Mouse (Mus musculus): ENCODE measurements around the gene Myh14. TPM values are rescaled to one million over a fixed set of nuclear protein-coding genes. Genes with fewer than 3 reads are reported as not detected.

Myh14 gene
- polyA plus RNA-seq, 1 experiment from 2014 or later, result 33.6 TPM

DNA sequence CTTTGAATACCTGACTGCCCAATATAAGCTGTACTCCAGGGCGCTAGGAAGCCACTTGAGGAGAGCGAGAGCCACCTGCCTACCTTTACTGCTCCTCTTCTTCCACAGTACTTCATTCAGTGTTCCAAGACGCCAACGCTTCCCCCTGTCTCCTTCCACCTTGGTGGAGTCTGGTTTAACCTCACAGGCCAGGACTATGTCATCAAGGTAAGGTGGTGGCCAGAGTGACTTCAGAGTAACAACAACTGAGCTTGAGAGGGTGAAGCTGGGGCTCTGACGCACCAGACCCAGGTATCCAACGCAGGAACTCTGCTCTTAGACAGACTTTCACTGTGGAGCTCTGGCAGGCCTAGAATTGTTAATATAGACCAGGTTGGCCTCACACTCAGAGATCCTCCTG, 85.0 kb downstream of the Myh14 start:
- Histone ChIP-seq H3K27ac (ENCODE audit: low read depth) (no peak overlapping the region), H3K4me2 (no peak overlapping the region), H3K9me3 (ENCODE audit: low read depth, low read length) (no peaks in the 10 kb centered on the region), H3K4me3 (ENCODE audit: low read depth, low read length) (no peak overlapping the region), H3K4me1 (ENCODE audit: insufficient read depth) (0 out of 2 replicates have a peak, but pooled peaks cover 2% of the 10 kb centered on the region), H3K9ac (no peak overlapping the region), H3K36me3 (ENCODE audit: insufficient read depth) (no peaks in the 10 kb centered on the region), H3K27me3 (ENCODE audit: insufficient read depth, low read length) (peaks cover 52% of the 10 kb centered on the region)
- no peak for TF ChIP-seq CTCF (IDR thresholded peaks at IDR 0.05; ENCODE audit: low read depth)
- DNase-seq (no peak), ATAC-seq (ENCODE audit: insufficient read depth) (no peak)
- WGBS, result 81% methylated on average over 6 of the region's 6 CpGs

DNA sequence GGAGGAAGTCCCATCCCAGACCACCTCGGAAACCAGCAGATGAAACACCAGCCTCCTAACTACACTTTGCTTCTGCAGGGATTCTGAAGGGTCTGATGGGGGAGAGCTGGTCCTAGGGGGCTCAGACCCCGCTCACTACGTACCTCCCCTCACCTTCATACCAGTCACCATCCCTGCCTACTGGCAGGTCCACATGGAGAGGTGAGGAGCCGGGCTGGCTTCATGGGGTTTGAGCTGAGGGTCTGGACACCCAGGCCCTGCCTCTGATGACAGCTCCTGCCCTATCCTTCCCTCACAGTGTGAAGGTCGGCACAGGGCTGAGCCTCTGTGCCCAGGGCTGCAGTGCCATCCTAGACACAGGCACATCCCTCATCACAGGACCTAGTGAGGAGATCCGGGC, 85.7 kb downstream of the Myh14 start:
- TF ChIP-seq CTCF (IDR thresholded peaks at IDR 0.05; ENCODE audit: low read depth), result no peak
- H3K4me2 ChIP-seq, result no peak overlapping the region
- 75% methylated on average over 6 of the region's 6 CpGs for WGBS

DNA sequence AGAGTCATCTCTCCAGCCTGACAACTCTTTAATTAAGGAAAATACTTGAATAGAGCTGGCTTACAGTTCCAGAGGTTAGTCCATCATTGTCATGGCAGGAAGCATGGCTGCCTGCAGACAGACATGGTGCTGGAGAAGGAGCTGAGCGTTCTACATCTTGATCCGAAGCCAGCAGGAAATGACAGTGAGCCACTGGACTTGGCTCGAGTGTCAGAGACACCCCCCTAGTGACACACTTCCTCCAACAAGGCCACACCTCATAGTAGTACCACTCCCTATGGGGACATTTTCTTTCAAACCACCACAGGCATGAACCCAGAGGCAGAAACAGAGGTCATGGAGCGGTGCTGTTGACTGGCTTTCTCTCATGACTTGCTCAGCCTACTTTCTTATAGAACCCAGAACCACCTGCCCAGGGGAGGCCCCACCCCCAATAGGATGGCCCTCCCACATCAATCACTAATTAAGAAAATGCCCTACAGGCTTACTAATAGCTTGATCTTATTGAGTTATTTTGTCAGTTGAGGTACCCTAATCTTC, 86.3 kb downstream of the Myh14 start:
- no peak for DNase-seq
- Histone ChIP-seq H3K4me1 (ENCODE audit: insufficient read depth) (0 out of 2 replicates have a peak, but pooled peaks cover 2% of the 10 kb centered on the region), H3K4me3 (ENCODE audit: low read depth, low read length) (no peak overlapping the region), H3K9ac (no peak overlapping the region), H3K36me3 (ENCODE audit: insufficient read depth) (no peaks in the 10 kb centered on the region), H3K27ac (ENCODE audit: low read depth) (no peak overlapping the region), H3K9me3 (ENCODE audit: low read depth, low read length) (no peaks in the 10 kb centered on the region), H3K4me2 (no peak overlapping the region), H3K27me3 (ENCODE audit: insufficient read depth, low read length) (peaks cover 40% of the 10 kb centered on the region)
- ATAC-seq (ENCODE audit: insufficient read depth), result no peak
- TF ChIP-seq CTCF (IDR thresholded peaks at IDR 0.05; ENCODE audit: low read depth), result no peak
- WGBS, result 61% methylated on average over 4 of the region's 4 CpGs

More for the DNA sequence above, 85.7 kb downstream of the Myh14 start:
- ATAC-seq (ENCODE audit: insufficient read depth) (no peak), DNase-seq (no peak)
- Histone ChIP-seq H3K36me3 (ENCODE audit: insufficient read depth) (no peaks in the 10 kb centered on the region), H3K9ac (no peak overlapping the region), H3K4me1 (ENCODE audit: insufficient read depth) (0 out of 2 replicates have a peak, but pooled peaks cover 2% of the 10 kb centered on the region), H3K9me3 (ENCODE audit: low read depth, low read length) (no peaks in the 10 kb centered on the region), H3K27me3 (ENCODE audit: insufficient read depth, low read length) (peaks cover 46% of the 10 kb centered on the region), H3K27ac (ENCODE audit: low read depth) (no peak overlapping the region), H3K4me3 (ENCODE audit: low read depth, low read length) (no peak overlapping the region)

GRCm38 (mm10) chr7:44583146-44583545, 87.5 kb downstream of the Myh14 start:
- Histone ChIP-seq H3K9me3 (ENCODE audit: low read depth, low read length) (no peaks in the 10 kb centered on the region; the same call in 1 of the 2 replicates), H3K27me3 (ENCODE audit: insufficient read depth, low read length) (peaks cover 29% of the 10 kb centered on the region), H3K4me1 (ENCODE audit: insufficient read depth) (0 out of 2 replicates have a peak, but pooled peaks cover 2% of the 10 kb centered on the region), H3K36me3 (ENCODE audit: insufficient read depth) (no peaks in the 10 kb centered on the region), H3K9ac (no peak overlapping the region), H3K27ac (ENCODE audit: low read depth) (no peak overlapping the region; the same call in 1 of the 2 replicates), H3K4me3 (ENCODE audit: low read depth, low read length) (no peak overlapping the region), H3K4me2 (no peak overlapping the region)
- TF ChIP-seq CTCF (IDR thresholded peaks at IDR 0.05; ENCODE audit: low read depth), result no peak
- ATAC-seq (ENCODE audit: insufficient read depth) (no peak), DNase-seq (no peak)
- 47% methylated on average over 1 of the region's 1 CpGs for WGBS

DNA sequence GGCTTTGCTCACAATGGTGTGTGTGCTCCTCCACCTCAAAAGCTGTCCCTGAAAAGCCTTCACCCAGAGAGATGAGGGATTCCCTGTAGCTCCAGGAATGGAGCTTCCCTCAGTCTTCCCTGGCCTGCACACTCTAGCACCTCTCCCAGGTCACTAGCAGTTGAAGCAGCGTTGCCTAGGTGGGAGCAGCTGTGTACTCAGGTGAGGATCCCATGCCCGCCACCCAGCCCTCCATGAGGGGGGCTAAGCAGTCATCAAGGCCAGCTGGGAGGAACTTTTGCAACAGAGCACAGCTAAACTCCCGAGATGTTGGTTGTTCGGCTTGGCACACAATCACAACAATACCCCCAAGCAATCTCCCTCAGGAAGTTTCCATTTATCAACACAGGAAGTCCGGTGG, 87.9 kb downstream of the Myh14 start:
- no peaks in the 10 kb centered on the region; the same call in 1 of the 2 replicates for H3K9me3 ChIP-seq (ENCODE audit: low read depth, low read length)
- H3K9ac ChIP-seq, result no peak overlapping the region
- H3K27ac ChIP-seq (ENCODE audit: low read depth), result peak overlapping the region; percentile 58; the same call in 1 of the 2 replicates
- H3K27me3 ChIP-seq (ENCODE audit: insufficient read depth, low read length), result peaks cover 24% of the 10 kb centered on the region
- no peaks in the 10 kb centered on the region for H3K36me3 ChIP-seq (ENCODE audit: insufficient read depth)
- 43% methylated on average over 5 of the region's 5 CpGs for WGBS
- H3K4me1 ChIP-seq (ENCODE audit: insufficient read depth), result 0 out of 2 replicates have a peak, but pooled peaks cover 2% of the 10 kb centered on the region
- peak; percentile 42 for DNase-seq
- no peak overlapping the region for H3K4me3 ChIP-seq (ENCODE audit: low read depth, low read length)
- no peak for TF ChIP-seq CTCF (IDR thresholded peaks at IDR 0.05; ENCODE audit: low read depth)
- H3K4me2 ChIP-seq, result no peak overlapping the region
- ATAC-seq (ENCODE audit: insufficient read depth), result no peak

GRCm38 (mm10) chr7:44581637-44582036, 89.0 kb downstream of the Myh14 start:
- no peak overlapping the region for H3K9ac ChIP-seq
- ATAC-seq (ENCODE audit: insufficient read depth), result no peak
- H3K27me3 ChIP-seq (ENCODE audit: insufficient read depth, low read length), result peaks cover 14% of the 10 kb centered on the region
- TF ChIP-seq CTCF (IDR thresholded peaks at IDR 0.05; ENCODE audit: low read depth), result no peak
- no peak overlapping the region for H3K4me3 ChIP-seq (ENCODE audit: low read depth, low read length)
- H3K4me1 ChIP-seq (ENCODE audit: insufficient read depth), result 0 out of 2 replicates have a peak, but pooled peaks cover 2% of the 10 kb centered on the region
- DNase-seq, result no peak
- H3K27ac ChIP-seq (ENCODE audit: low read depth), result no peak overlapping the region
- H3K4me2 ChIP-seq, result no peak overlapping the region
- WGBS, result 68% methylated on average over 6 of the region's 6 CpGs
- no peaks in the 10 kb centered on the region; the same call in 1 of the 2 replicates for H3K9me3 ChIP-seq (ENCODE audit: low read depth, low read length)
- H3K36me3 ChIP-seq (ENCODE audit: insufficient read depth), result no peaks in the 10 kb centered on the region

GRCm38 (mm10) chr7:44576333-44576844, 94.3 kb downstream of the Myh14 start:
- ATAC-seq (ENCODE audit: insufficient read depth) (no peak), DNase-seq (no peak)
- Histone ChIP-seq H3K9ac (no peak overlapping the region), H3K4me2 (no peak overlapping the region), H3K27me3 (ENCODE audit: insufficient read depth, low read length) (no peaks in the 10 kb centered on the region), H3K9me3 (ENCODE audit: low read depth, low read length) (no peaks in the 10 kb centered on the region; the same call in 1 of the 2 replicates), H3K4me3 (ENCODE audit: low read depth, low read length) (no peak overlapping the region), H3K27ac (ENCODE audit: low read depth) (no peak overlapping the region), H3K4me1 (ENCODE audit: insufficient read depth) (no peaks in the 10 kb centered on the region), H3K36me3 (ENCODE audit: insufficient read depth) (no peaks in the 10 kb centered on the region)
- TF ChIP-seq CTCF (IDR thresholded peaks at IDR 0.05; ENCODE audit: low read depth), result 0 out of 2 replicates have a peak, but pooled peaks have one; percentile 10
- WGBS, result 25% methylated on average over 5 of the region's 5 CpGs
